Mouse (Mus musculus): ENCODE results near the gene Hmgb1.

DNA sequence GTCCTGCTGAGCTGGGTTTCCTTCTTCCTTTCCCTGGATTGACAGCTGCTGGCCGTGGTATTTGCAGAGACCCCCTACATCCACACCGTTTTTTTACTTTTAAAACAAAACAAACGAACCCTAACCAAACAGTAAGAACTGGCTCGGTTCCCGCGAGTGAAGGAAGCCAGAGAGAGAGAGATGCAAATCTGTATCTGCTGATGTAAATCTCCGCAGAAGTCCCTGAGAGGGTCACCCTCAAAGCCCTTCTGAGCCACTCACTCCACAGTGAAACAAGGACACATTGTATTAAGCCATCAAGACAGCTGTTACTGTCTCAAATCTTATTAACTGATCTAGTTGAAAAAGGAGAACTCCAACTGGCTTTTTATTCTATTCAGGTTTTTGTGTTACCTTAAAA is 40.4 kb upstream of the Hmgb1 start:
- TF ChIP-seq EP300 (IDR thresholded peaks at IDR 0.05; ENCODE audit: insufficient read depth, low read depth, low read length) (no peak), CTCF (IDR thresholded peaks at IDR 0.05) (no peak)
